Comparison of ENCODE assay signal across 8 mouse cellular contexts in genomic region chr3:34664636-34665531, GRCm38 (mm10). TPM values are rescaled to one million over a fixed set of nuclear protein-coding genes. Genes with fewer than 3 reads are reported as not detected.
A peak's percentile ranks its signal among the peaks of the same experiment; 100 is the strongest.
DNase-seq lines count a peak whose midpoint lies in the region; ATAC-seq and TF ChIP-seq lines count a peak whose summit lies in the region.

No protein-coding gene starts in this region.

- no peaks in the 10 kb centered on the region for H3K79me2 ChIP-seq in heart, adult 2 months (replicated peaks; ENCODE audit: control insufficient read depth, insufficient read depth, low read length)

- peak overlapping the region; percentile 15 for H3K4me3 ChIP-seq in heart, adult 2 months
- peak overlapping the region; percentile 47 for H3K4me3 ChIP-seq in heart, postnatal 0 days (ENCODE audit: low read depth, low read length)
- H3K4me3 ChIP-seq in midbrain, embryonic 11.5 days (ENCODE audit: low read depth, low read length), result peak overlapping the region; percentile 24

- H3K4me1 ChIP-seq in heart, adult 2 months (ENCODE audit: control insufficient read depth, insufficient read depth, low read length), result no peaks in the 10 kb centered on the region; the same call in 1 of the 2 replicates
- H3K4me1 ChIP-seq in heart, postnatal 0 days (ENCODE audit: control insufficient read depth, insufficient read depth), result peaks cover 12% of the 10 kb centered on the region; the same call in 1 of the 2 replicates
- H3K4me1 ChIP-seq in midbrain, embryonic 11.5 days (ENCODE audit: control insufficient read depth, insufficient read depth, low read length), result peaks cover 74% of the 10 kb centered on the region

- DNase-seq in heart, adult 2 months, result no peak
- DNase-seq in heart, postnatal 10 days, result no peak
- peak; percentile 81 for DNase-seq in ZHBTc4 (ENCODE audit: low read depth, low spot score)
- no peak for DNase-seq in heart, postnatal 0 days (ENCODE audit: low spot score)
- DNase-seq in midbrain, embryonic 11.5 days (ENCODE audit: low spot score, missing footprints), result peak; percentile 98
- DNase-seq in frontal cortex, adult 2 months (ENCODE audit: extremely low spot score in 1 of 2, low spot score in 1 of 2), result no peak
- no peak for DNase-seq in frontal cortex, postnatal 10 days (ENCODE audit: low spot score in 2 of 2)
- DNase-seq in right cerebral cortex, postnatal 10 days (ENCODE audit: low spot score in 2 of 2), result no peak

- intact Hi-C loops in heart, adult 2 months (cut with DNase I), result no loop called here
- intact Hi-C loops in heart, postnatal 10 days (cut with DNase I), result no loop called here

- ATAC-seq in heart, postnatal 0 days (ENCODE audit: insufficient read depth, low read depth), result no peak
- ATAC-seq in midbrain, embryonic 11.5 days (ENCODE audit: low FRiP score), result no peak

- TF ChIP-seq POLR2A in heart, adult 2 months (IDR thresholded peaks at IDR 0.05; ENCODE audit: insufficient read depth, low read depth, low read length), result no peak

- peaks cover 27% of the 10 kb centered on the region for H3K27me3 ChIP-seq in heart, adult 2 months (ENCODE audit: control insufficient read depth, insufficient read depth, low read length)
- H3K27me3 ChIP-seq in heart, postnatal 0 days (ENCODE audit: control insufficient read depth, insufficient read depth, low read length), result peaks cover 100% of the 10 kb centered on the region
- 0 out of 2 replicates have a peak, but pooled peaks cover 2% of the 10 kb centered on the region for H3K27me3 ChIP-seq in midbrain, embryonic 11.5 days (ENCODE audit: control insufficient read depth, insufficient read depth, low read length)

- no peaks in the 10 kb centered on the region for H3K9me3 ChIP-seq in heart, postnatal 0 days (replicated peaks; ENCODE audit: control insufficient read depth, low read length)
- no peaks in the 10 kb centered on the region for H3K9me3 ChIP-seq in midbrain, embryonic 11.5 days (ENCODE audit: control insufficient read depth, low read length)

- TF ChIP-seq CTCF in heart, adult 2 months (IDR thresholded peaks at IDR 0.05), result no peak
- TF ChIP-seq CTCF in heart, postnatal 0 days (IDR thresholded peaks at IDR 0.05; ENCODE audit: low read depth), result no peak

- H3K36me3 ChIP-seq in heart, adult 2 months (ENCODE audit: control insufficient read depth, insufficient read depth, low read length), result no peaks in the 10 kb centered on the region
- no peaks in the 10 kb centered on the region for H3K36me3 ChIP-seq in heart, postnatal 0 days (replicated peaks; ENCODE audit: control insufficient read depth, insufficient read depth, low read length)
- H3K36me3 ChIP-seq in midbrain, embryonic 11.5 days (ENCODE audit: control insufficient read depth, insufficient read depth, low read length), result no peaks in the 10 kb centered on the region

- no peak overlapping the region for H3K9ac ChIP-seq in heart, adult 2 months (ENCODE audit: low read depth, low read length)
- no peak overlapping the region for H3K9ac ChIP-seq in heart, postnatal 0 days (replicated peaks; ENCODE audit: low read depth, low read length)
- peak overlapping the region; percentile 99 for H3K9ac ChIP-seq in midbrain, embryonic 11.5 days (ENCODE audit: low read length)

- WGBS in heart, adult 2 months, result 3% methylated on average over 31 of the region's 31 CpGs
- whole genome bisulfite sequencing in heart, postnatal 0 days, result 1% methylated on average over 31 of the region's 31 CpGs
- WGBS in midbrain, embryonic 11.5 days, result under 1% methylated on average over 31 of the region's 31 CpGs

- peak overlapping the region; percentile 63 for H3K4me2 ChIP-seq in heart, postnatal 0 days (ENCODE audit: low read depth, low read length)
- peak overlapping the region; percentile 89 for H3K4me2 ChIP-seq in midbrain, embryonic 11.5 days

- H3K27ac ChIP-seq in heart, adult 2 months, result no peak overlapping the region
- H3K27ac ChIP-seq in heart, postnatal 0 days (ENCODE audit: low read depth), result no peak overlapping the region
- peak overlapping the region; percentile 98 for H3K27ac ChIP-seq in midbrain, embryonic 11.5 days (ENCODE audit: low read depth, low read length)

- no peak for TF ChIP-seq EP300 in heart, adult 2 months (IDR thresholded peaks at IDR 0.05; ENCODE audit: insufficient read depth, low read depth, low read length)
- no peak for TF ChIP-seq EP300 in heart, postnatal 0 days (IDR thresholded peaks at IDR 0.05; ENCODE audit: low read depth)

RNA-seq across cellular contexts. Expression of gene Sox2, which starts 14.7 kb away (rescaled TPM):
- not detected for total RNA-seq in heart, adult 2 months (2021)
- polyA plus RNA-seq in heart, adult 2 months (2012; rRNA removed), result 0.66 TPM in 1 of 2 replicates, not detected in the other
- total RNA-seq in heart, postnatal 10 days (2021), result under 1 TPM in 1 of 2 experiments, not detected in 1; 0.17 TPM
- 1.1 TPM in 1 of 2 replicates, not detected in the other for total RNA-seq in heart, postnatal 0 days (2014; rRNA removed; ENCODE audit: low replicate concordance)
- 0.11 TPM in 1 of 2 replicates, not detected in the other for polyA plus RNA-seq in heart, postnatal 0 days (2015; fragmentation: Nextera tagmentation; extraction: Ambion mirVana)
- 48.7 and 49.5 TPM in 2 replicates for polyA plus RNA-seq in midbrain, embryonic 11.5 days (2014; fragmentation: Nextera tagmentation; extraction: Ambion mirVana)
- 42.7 and 44.8 TPM in 2 replicates for polyA plus RNA-seq in frontal cortex, adult 2 months (2012; rRNA removed)

Comparison
In these comparisons a context has a peak if more than half of its experiments do, and no peak if none do; other contexts are left out.
1. DNase-seq: peak in ZHBTc4 (single experiment) and midbrain, embryonic 11.5 days (single experiment); none in heart, adult 2 months (0 of 2), heart, postnatal 10 days (0 of 2), heart, postnatal 0 days (single experiment), frontal cortex, adult 2 months (0 of 2), frontal cortex, postnatal 10 days (0 of 2) and right cerebral cortex, postnatal 10 days (0 of 2).
2. RNA of gene Sox2, which starts 14.7 kb away (polyA plus RNA-seq): 48.7 to 49.5 TPM in midbrain, embryonic 11.5 days and 42.7 to 44.8 TPM in frontal cortex, adult 2 months; 0.66 TPM in heart, adult 2 months and 0.11 TPM in heart, postnatal 0 days; every median in the first group is over 10 times any median in the second.
3. Peak in every context shown above with its lines, with median percentiles within 50 percentile points of each other: H3K4me3 ChIP-seq.